Mouse (Mus musculus) adrenal gland, adult 2 months (tissue): ENCODE measurements around the gene Kcnj9. TPM values are rescaled to one million over a fixed set of nuclear protein-coding genes. Genes with fewer than 3 reads are reported as not detected.

Experiments used
- DNase-seq: peaks from one replicate; pipeline ENCODE4 v3.0.0; 2021
- long read RNA-seq: library from polyadenylated mRNA; stranded (forward); transcript quantifications from one replicate; pipeline ENCODE4 v2.0.0, GENCODE M21; 2021
- polyA plus RNA-seq: library from polyadenylated mRNA; depleted of rRNA; stranded (reverse); fragments of >200 nt; gene quantifications from 2 replicates; pipeline ENCODE4 v1.2.3, GENCODE M21; 2012; rRNA removed
- total RNA-seq, 2 experiments: library from RNA; stranded (reverse); gene quantifications; 2 replicates each; pipeline ENCODE4 v1.2.3; 2021

Gene Kcnj9
- total RNA-seq (under 1 TPM; 0.09 to 0.17 TPM), polyA plus RNA-seq (0.67 and 0.85 TPM in 2 replicates)
- long read RNA-seq, partial matches to known transcripts = 1 of 1 reads
- long read RNA-seq, other reads (novel, unspliced or antisense) = 0 of 1 reads

- DNase-seq = no peak
Observed at GRCm38 (mm10) chr1:172329131-172329530, at the start of gene Kcnj9. Gene Kcnj9 (minus strand): TSS chr1:172329318.

- DNase-seq = peak; percentile 38
Observed at GRCm38 (mm10) chr1:172376758-172377458, 47.8 kb upstream of the Kcnj9 start.

GRCm38 (mm10) chr1:172376198-172376667 lies 47.1 kb upstream of the Kcnj9 start, which contains the start of gene Pigm:
Gene Pigm (plus strand): TSS chr1:172376546.
- DNase-seq = peak; percentile 98

- peak; percentile 38 for DNase-seq
Observed at GRCm38 (mm10) chr1:172368768-172369418, 39.8 kb upstream of the Kcnj9 start.

- DNase-seq = peak; percentile 64
Observed at GRCm38 (mm10) chr1:172364684-172365083, 35.6 kb upstream of the Kcnj9 start.

- DNase-seq = no peak
Observed at GRCm38 (mm10) chr1:172358341-172358740, 29.2 kb upstream of the Kcnj9 start.

GRCm38 (mm10) chr1:172357550-172357949 lies 28.4 kb upstream of the Kcnj9 start:
- DNase-seq = peak; percentile 67

GRCm38 (mm10) chr1:172355336-172355735 lies 26.2 kb upstream of the Kcnj9 start:
- DNase-seq = no peak

GRCm38 (mm10) chr1:172352453-172352852 lies 23.3 kb upstream of the Kcnj9 start:
- DNase-seq = no peak

- peak; percentile 57 for DNase-seq
Observed at GRCm38 (mm10) chr1:172352001-172352400, 22.9 kb upstream of the Kcnj9 start.

- DNase-seq = no peak
Observed at GRCm38 (mm10) chr1:172349916-172350812, 21.0 kb upstream of the Kcnj9 start.

- no peak for DNase-seq
Observed at GRCm38 (mm10) chr1:172349504-172349903, 20.4 kb upstream of the Kcnj9 start.

- DNase-seq = no peak
Observed at GRCm38 (mm10) chr1:172347382-172347781, 18.3 kb upstream of the Kcnj9 start.

GRCm38 (mm10) chr1:172346707-172347106 lies 17.6 kb upstream of the Kcnj9 start:
- DNase-seq = no peak

- no peak for DNase-seq
Observed at GRCm38 (mm10) chr1:172344820-172345219, 15.7 kb upstream of the Kcnj9 start.

- DNase-seq = no peak
Observed at GRCm38 (mm10) chr1:172343914-172344313, 14.8 kb upstream of the Kcnj9 start.

GRCm38 (mm10) chr1:172342729-172343128 lies 13.6 kb upstream of the Kcnj9 start:
- no peak for DNase-seq

GRCm38 (mm10) chr1:172341386-172341785 lies 12.3 kb upstream of the Kcnj9 start:
- no peak for DNase-seq

GRCm38 (mm10) chr1:172340729-172341321 lies 11.7 kb upstream of the Kcnj9 start, which contains the start of gene Kcnj10:
Gene Kcnj10 (plus strand): TSS chr1:172341210.
- peak; percentile 88 for DNase-seq

- no peak for DNase-seq
Observed at GRCm38 (mm10) chr1:172337411-172338185, 8.5 kb upstream of the Kcnj9 start.

GRCm38 (mm10) chr1:172335804-172336203 lies 6.7 kb upstream of the Kcnj9 start:
- DNase-seq = no peak
